Mouse (Mus musculus): ENCODE data around the gene Lyz2.
"Not testable (repeated sequence)": the region's sequence is repeated elsewhere in the genome, so short reads cannot be mapped to it uniquely, and the experiment has no call there.

Lyz2 gene

DNA sequence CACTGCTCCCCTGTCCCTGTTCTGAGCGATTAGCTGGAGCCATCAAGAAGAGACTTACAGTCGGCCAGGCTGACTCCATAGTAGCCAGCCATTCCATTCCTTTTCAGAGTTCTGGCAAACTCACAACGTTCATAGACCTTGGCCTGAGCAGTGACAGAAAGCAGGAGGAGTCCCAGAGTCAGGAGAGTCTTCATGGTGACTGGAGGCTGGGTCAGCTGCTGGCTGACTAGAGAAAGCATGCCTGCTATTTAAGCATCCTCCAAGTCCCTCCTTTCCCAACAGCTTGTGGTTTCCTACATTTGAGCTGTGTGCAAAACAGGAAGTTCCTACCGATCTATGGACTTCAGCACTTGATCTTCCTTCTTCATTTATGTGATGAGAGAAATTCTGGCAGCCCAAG is at the start of gene Lyz2:
Lyz2 (minus strand) TSS at position 273 of the 400 bp plus-strand sequence.
- no peak for DNase-seq

- no peak for DNase-seq
These were observed 48.4 kb upstream of the Lyz2 start for GRCm38 (mm10) chr10:117330521-117330920.

- no peak for DNase-seq
These were observed 41.7 kb upstream of the Lyz2 start for GRCm38 (mm10) chr10:117323782-117324181.

- DNase-seq: no peak
These were observed 40.5 kb upstream of the Lyz2 start for GRCm38 (mm10) chr10:117322630-117323029.

GRCm38 (mm10) chr10:117320571-117320981 is 38.5 kb upstream of the Lyz2 start:
- no peak for DNase-seq

DNA sequence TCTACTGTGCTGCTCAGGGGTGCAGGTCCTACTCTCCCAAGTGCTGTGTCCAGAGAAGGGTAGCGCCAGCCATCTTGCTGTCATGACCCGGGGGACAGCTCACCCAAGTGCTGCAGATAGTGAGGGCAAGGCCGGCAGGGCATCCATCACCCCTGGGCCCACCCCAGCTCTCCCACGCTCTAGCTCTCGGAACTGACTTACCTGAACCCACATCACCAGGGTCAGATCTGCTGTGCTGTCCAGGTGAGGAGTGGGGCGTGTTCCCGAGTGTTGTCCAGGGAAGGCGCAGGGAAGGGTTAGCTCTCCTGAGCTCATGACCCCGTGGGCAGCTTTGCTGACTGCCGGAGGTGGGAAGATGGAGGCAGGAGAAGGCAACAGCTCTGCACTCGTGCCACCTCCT is 34.3 kb upstream of the Lyz2 start:
- DNase-seq: no peak

GRCm38 (mm10) chr10:117313133-117313532 is 31.0 kb upstream of the Lyz2 start:
- no peak for DNase-seq

DNA sequence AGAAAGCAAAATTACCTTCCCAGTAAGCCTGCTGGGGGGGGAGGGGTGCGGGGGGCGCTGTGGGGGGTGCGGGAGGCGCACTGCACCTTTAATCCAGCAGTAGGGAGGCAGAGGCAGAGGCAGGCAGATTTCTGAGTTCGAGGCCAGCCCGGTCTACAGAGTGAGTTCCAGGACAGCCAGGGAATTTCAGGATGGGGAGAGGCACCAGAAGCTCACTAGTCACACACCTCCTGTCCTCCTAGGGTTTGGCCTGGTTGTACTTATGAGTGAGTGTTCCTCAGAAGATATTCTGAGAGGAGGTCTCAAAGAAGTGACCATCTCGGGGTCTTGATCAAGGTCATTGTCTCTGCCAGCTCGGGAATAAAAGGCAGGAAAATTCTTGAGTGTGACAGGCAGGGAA is 30.0 kb upstream of the Lyz2 start:
- no peak for DNase-seq

- DNase-seq: no peak
These were observed 22.2 kb upstream of the Lyz2 start for GRCm38 (mm10) chr10:117304371-117304770.

- DNase-seq: no peak
These were observed 19.6 kb upstream of the Lyz2 start for GRCm38 (mm10) chr10:117301688-117302087.

DNA sequence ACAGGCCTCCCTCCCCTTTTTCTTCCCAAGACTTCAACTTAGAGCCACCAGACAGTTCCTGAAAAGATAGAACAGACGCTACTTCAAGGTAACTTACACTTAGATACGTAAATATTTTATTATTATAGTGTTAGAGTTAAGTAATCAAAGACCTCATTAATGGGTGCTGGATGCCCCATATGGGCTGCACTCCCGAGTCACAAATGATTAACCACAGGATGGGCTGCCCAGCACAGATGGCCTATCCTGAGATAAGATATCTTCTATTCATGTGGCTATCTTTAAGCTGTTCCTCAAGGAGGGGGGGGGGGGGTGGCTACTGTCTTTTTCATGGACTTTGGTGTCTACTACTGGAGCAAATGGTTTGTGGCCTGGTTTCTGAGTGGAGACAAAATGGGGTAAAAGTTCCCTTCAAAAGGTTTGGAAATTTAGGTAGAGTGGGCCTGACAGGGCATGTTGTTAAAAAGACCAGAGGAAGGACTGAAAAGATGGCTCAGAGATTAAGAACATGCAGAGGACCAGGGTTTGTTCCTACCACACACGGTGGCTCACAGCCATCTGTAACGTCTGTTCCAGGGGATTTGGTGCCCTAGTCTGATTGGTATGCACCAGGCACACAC is 17.9 kb upstream of the Lyz2 start:
- DNase-seq: no peak

GRCm38 (mm10) chr10:117299106-117299505 is 17.0 kb upstream of the Lyz2 start:
- DNase-seq: no peak

- no peak for DNase-seq
These were observed 16.2 kb upstream of the Lyz2 start for GRCm38 (mm10) chr10:117298336-117298735.

DNA sequence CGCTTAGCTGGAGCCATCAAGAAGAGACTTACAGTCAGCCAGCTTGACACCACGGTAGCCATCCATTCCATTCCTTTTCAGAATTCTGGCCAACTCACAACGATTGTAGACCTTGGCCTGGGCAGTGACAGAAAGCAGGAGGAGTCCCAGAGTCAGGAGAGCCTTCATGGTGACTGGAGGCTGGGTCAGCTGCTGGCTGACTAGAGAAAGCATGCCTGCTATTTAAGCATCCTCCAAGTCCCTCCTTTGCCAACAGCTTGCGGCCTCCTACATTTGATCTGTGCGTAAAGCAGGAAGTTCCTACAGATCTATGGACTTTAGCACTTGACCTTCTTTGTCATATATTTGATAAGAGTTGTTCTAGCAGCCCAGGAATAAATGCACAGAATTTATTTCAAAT is 10.6 kb upstream of the Lyz2 start, which contains the start of gene Lyz1:
Lyz1 (minus strand) TSS at position 198 of the 400 bp plus-strand sequence.
- DNase-seq: no peak

DNA sequence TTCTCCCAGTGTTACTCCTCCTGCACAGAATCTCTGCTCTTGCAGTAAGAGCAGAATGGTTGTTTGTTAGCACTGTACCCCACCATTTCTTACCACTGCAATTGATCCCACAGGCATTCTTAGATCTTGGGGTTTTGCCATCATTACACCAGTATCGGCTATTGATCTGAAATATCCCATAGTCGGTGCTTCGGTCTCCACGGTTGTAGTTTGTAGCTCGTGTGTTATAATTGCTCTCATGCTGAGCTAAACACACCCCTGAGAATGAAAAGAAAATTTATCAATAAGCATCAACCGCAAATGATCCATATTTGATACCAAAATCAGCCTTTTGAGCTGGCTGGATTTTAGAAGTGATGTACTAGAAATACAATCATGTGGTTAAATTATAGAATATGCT is 8.8 kb upstream of the Lyz2 start:
- DNase-seq: not testable (repeated sequence)

GRCm38 (mm10) chr10:117290046-117290870 is 8.1 kb upstream of the Lyz2 start:
- DNase-seq: no peak

DNA sequence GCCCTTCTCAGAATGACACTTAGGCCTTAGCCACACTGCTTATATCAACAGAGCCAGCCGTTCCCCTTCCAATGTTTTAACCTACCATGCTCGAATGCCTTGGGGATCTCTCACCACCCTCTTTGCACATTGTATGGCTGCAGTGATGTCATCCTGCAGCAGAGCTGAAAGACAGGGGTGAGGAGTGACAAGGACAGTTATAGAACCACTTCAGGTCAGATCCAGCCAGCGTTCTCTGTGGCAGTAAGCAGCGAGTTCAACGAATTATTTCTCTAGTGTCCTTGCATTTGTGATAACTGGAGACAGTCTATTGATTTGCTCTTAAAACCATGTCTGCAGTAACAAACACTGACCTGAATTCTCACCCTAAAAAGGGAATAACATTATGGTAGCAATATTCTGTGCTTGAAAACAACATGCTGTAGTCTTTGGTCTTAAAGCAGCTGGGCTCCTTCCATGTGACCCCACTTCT is 6.9 kb upstream of the Lyz2 start:
- not testable (repeated sequence) for DNase-seq

- no peak for DNase-seq
These were observed 6.3 kb upstream of the Lyz2 start for GRCm38 (mm10) chr10:117288197-117289033.

DNA sequence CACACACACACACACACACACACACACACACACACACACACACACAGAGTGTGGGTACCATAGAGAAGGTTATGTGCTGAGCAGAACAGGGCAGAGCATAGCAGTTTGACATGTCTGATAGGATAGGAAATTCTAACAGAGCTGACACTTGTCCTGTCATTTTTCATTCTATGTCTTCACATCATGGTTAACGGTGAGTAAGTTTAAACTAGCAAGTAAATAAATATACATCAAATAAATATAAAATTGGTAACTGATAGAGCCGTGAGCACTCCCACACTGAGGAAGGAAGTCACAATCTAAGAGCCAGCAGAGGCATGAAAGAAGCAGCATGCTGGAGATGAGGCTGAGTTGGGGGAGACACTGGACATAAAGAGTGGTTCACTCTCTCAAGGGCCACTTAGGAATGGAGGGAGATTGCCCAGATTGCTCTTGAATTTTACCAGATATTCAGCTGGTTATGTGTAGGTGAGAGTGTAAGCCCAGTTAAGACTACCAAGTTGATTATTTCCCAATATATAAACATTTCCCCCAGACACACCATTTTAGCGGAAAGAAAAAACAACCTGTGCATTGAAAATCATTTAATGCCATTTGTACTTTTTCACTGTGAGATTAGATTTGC is 5.2 kb upstream of the Lyz2 start:
- DNase-seq: no peak

- DNase-seq: no peak
These were observed 4.3 kb upstream of the Lyz2 start for GRCm38 (mm10) chr10:117286366-117286970.

DNA sequence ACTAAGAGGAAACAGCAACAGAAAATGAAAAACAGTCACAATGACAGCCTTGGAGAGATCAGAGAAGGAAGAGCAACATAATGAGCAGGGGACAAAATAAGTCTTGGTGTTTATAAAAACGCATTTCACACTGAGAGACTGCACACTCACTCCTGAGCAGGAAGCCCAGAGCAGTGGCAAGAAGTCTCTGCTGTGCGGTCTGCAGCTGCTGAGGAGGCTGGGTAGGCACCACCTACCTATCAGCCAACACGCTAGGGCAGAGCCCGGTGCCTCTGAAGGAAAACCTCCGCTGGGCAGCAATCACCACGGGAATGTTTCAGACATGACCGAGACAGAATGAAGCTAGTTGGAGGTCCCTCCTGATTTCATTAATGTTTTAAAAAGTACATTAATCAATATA is 3.5 kb upstream of the Lyz2 start:
- DNase-seq: not testable (repeated sequence)
